Mouse (Mus musculus) MEL (cell line): ENCODE data around the gene Mrps24. TPM values are rescaled to one million over a fixed set of nuclear protein-coding genes. Genes with fewer than 3 reads are reported as not detected.

Source experiments
- DNase-seq: peaks from one replicate; pipeline ENCODE4 v3.0.0; 2011; ENCODE audit warnings: low read depth, low spot score
- H3K27ac ChIP-seq: 2 replicates; pipeline ENCODE4 v1.5.1; 2012; ENCODE audit warnings: low read depth, mild to moderate bottlenecking, control low read depth, low read length, moderate library complexity; ENCODE audit not compliant: control insufficient read depth
- H3K27me3 ChIP-seq, 2 experiments: fragments of 150-350 bp in 1 of 2; sonication (generic) in 1 of 2; 2 replicates each; pipeline ENCODE4 v1.6.1; 2012; ENCODE audit warnings: low read length in 2 of 2, mild to moderate bottlenecking in 2 of 2, improper control_type of control experiment in 1 of 2, moderate library complexity in 1 of 2; ENCODE audit not compliant: insufficient read depth in 2 of 2, control insufficient read depth in 1 of 2
- H3K36me3 ChIP-seq, 2 experiments: 2 replicates each; pipeline ENCODE4 v1.6.1; 2012 to 2014; ENCODE audit warnings: low read length in 2 of 2, improper control_type of control experiment in 1 of 2, inconsistent platforms in 1 of 2, mild to moderate bottlenecking in 1 of 2; ENCODE audit not compliant: insufficient read depth in 2 of 2, control insufficient read depth in 1 of 2
- H3K4me1 ChIP-seq, 2 experiments: fragments of 150-350 bp in 1 of 2; sonication (generic) in 1 of 2; 2 replicates each; pipeline ENCODE4 v1.6.1; 2012; ENCODE audit warnings: low read length in 2 of 2, improper control_type of control experiment in 1 of 2, mild to moderate bottlenecking in 1 of 2; ENCODE audit not compliant: insufficient read depth in 2 of 2, control insufficient read depth in 1 of 2
- H3K4me3 ChIP-seq, 2 experiments: fragments of 150-350 bp in 1 of 2; sonication (generic) in 1 of 2; 2 replicates each; pipeline ENCODE4 v1.5.1; 2012; ENCODE audit warnings: low read depth in 2 of 2, low read length in 2 of 2, mild to moderate bottlenecking in 2 of 2, moderate library complexity in 2 of 2, control low read depth in 1 of 2, improper control_type of control experiment in 1 of 2; ENCODE audit not compliant: control insufficient read depth in 1 of 2, insufficient read depth in 1 of 2
- H3K79me2 ChIP-seq: 2 replicates; pipeline ENCODE4 v1.6.1; 2012; ENCODE audit warnings: mild to moderate bottlenecking, low read length, moderate library complexity; ENCODE audit not compliant: control insufficient read depth, poor library complexity, insufficient read depth
- H3K9ac ChIP-seq: 2 replicates; pipeline ENCODE4 v1.6.1; 2012; ENCODE audit warnings: low read depth, mild to moderate bottlenecking, control low read depth, low read length, moderate library complexity; ENCODE audit not compliant: control insufficient read depth, poor library complexity, severe bottlenecking
- H3K9me3 ChIP-seq: fragments of 150-350 bp; sonication (generic); replicated peaks from 2 replicates; pipeline ENCODE4 v1.6.1; 2012; ENCODE audit warnings: mild to moderate bottlenecking, low read length, improper control_type of control experiment, moderate library complexity; ENCODE audit not compliant: insufficient read depth
- CHD1 ChIP-seq: IDR thresholded peaks from 2 replicates; pipeline ENCODE4 v1.6.1; 2012; ENCODE audit warnings: low read depth, mild to moderate bottlenecking, inconsistent platforms, low read length, improper control_type of control experiment
- CHD2 ChIP-seq: IDR thresholded peaks from 2 replicates; pipeline ENCODE4 v1.6.1; 2011; ENCODE audit warnings: low read length, improper control_type of control experiment
- CTCF ChIP-seq, 3 experiments: IDR thresholded peaks in 2 of 3; conservative IDR thresholded peaks in 1 of 3; 2 replicates each; pipeline ENCODE4 v1.5.1; 2011 to 2012; ENCODE audit warnings: low read length in 3 of 3, low read depth in 2 of 3, mild to moderate bottlenecking in 2 of 3, improper control_type of control experiment in 1 of 3, inconsistent platforms in 1 of 3, mixed read lengths in 1 of 3, moderate library complexity in 1 of 3; ENCODE audit not compliant: control insufficient read depth in 1 of 3, insufficient read depth in 1 of 3, poor library complexity in 1 of 3, severe bottlenecking in 1 of 3
- E2F4 ChIP-seq: IDR thresholded peaks from 2 replicates; pipeline ENCODE4 v1.6.1; 2011; ENCODE audit warnings: low read depth, low read length, improper control_type of control experiment, borderline replicate concordance
- ELF1 ChIP-seq: IDR thresholded peaks from 2 replicates; pipeline ENCODE4 v1.6.1; 2014; ENCODE audit warnings: low read depth, mild to moderate bottlenecking, inconsistent platforms, low read length, improper control_type of control experiment, moderate library complexity
- EP300 ChIP-seq, 2 experiments: IDR thresholded peaks; 2 replicates each; pipeline ENCODE4 v1.6.1; 2011; ENCODE audit warnings: improper control_type of control experiment in 2 of 2, low read length in 2 of 2, low read depth in 1 of 2, mild to moderate bottlenecking in 1 of 2
- ETS1 ChIP-seq: IDR thresholded peaks from 2 replicates; pipeline ENCODE4 v1.6.1; 2012; ENCODE audit warnings: low read depth, mild to moderate bottlenecking, inconsistent platforms, low read length, improper control_type of control experiment, moderate library complexity
- GABPA ChIP-seq: IDR thresholded peaks from 2 replicates; pipeline ENCODE4 v1.6.1; 2012; ENCODE audit warnings: low read depth, mild to moderate bottlenecking, inconsistent platforms, low read length, improper control_type of control experiment, moderate library complexity
- GATA1 ChIP-seq: IDR thresholded peaks from 2 replicates; pipeline ENCODE4 v1.6.1; 2011; ENCODE audit warnings: low read depth, low read length, improper control_type of control experiment
- HCFC1 ChIP-seq: IDR thresholded peaks from 2 replicates; pipeline ENCODE4 v1.6.1; 2012; ENCODE audit warnings: low read depth, mild to moderate bottlenecking, inconsistent platforms, low read length, improper control_type of control experiment, moderate library complexity
- KAT2A ChIP-seq: conservative IDR thresholded peaks from 2 replicates; pipeline ENCODE4 v1.6.1; 2012; ENCODE audit warnings: low read depth, low read length, improper control_type of control experiment, inconsistent platforms
- MAFK ChIP-seq: IDR thresholded peaks from 2 replicates; pipeline ENCODE4 v1.6.1; 2011; ENCODE audit warnings: low read depth, mild to moderate bottlenecking, low read length, improper control_type of control experiment, borderline replicate concordance
- MAX ChIP-seq: IDR thresholded peaks from 2 replicates; pipeline ENCODE4 v1.6.1; 2011; ENCODE audit warnings: low read length, improper control_type of control experiment
- MAZ ChIP-seq: IDR thresholded peaks from 2 replicates; pipeline ENCODE4 v1.6.1; 2012; ENCODE audit warnings: low read depth, mild to moderate bottlenecking, inconsistent platforms, low read length, improper control_type of control experiment
- MEF2A ChIP-seq: IDR thresholded peaks from 2 replicates; pipeline ENCODE4 v1.6.1; 2014; ENCODE audit warnings: low read depth, mild to moderate bottlenecking, inconsistent platforms, low read length, improper control_type of control experiment; ENCODE audit not compliant: poor library complexity, insufficient replicate concordance, severe bottlenecking; ENCODE audit errors: extremely low read depth
- MXI1 ChIP-seq: IDR thresholded peaks from 2 replicates; pipeline ENCODE4 v1.6.1; 2011; ENCODE audit warnings: mild to moderate bottlenecking, low read depth, low read length, improper control_type of control experiment
- NELFE ChIP-seq: IDR thresholded peaks from 2 replicates; pipeline ENCODE4 v1.6.1; 2011; ENCODE audit warnings: low read depth, low read length, improper control_type of control experiment
- POLR2A ChIP-seq, 2 experiments: IDR thresholded peaks; 2 replicates each; pipeline ENCODE4 v1.6.1; 2011 to 2012; ENCODE audit warnings: low read length in 2 of 2, mild to moderate bottlenecking in 2 of 2, control low read depth in 1 of 2, improper control_type of control experiment in 1 of 2, low read depth in 1 of 2, moderate library complexity in 1 of 2; ENCODE audit not compliant: control insufficient read depth in 1 of 2, insufficient read depth in 1 of 2, poor library complexity in 1 of 2
- RAD21 ChIP-seq: IDR thresholded peaks from 2 replicates; pipeline ENCODE4 v1.6.1; 2011; ENCODE audit warnings: mild to moderate bottlenecking, low read depth, low read length, improper control_type of control experiment
- RCOR1 ChIP-seq: IDR thresholded peaks from 2 replicates; pipeline ENCODE4 v1.6.1; 2012; ENCODE audit warnings: low read depth, mild to moderate bottlenecking, inconsistent platforms, low read length, improper control_type of control experiment
- SIN3A ChIP-seq: IDR thresholded peaks from 2 replicates; pipeline ENCODE4 v1.6.1; 2012; ENCODE audit warnings: low read length, improper control_type of control experiment, inconsistent platforms
- SMC3 ChIP-seq: IDR thresholded peaks from 2 replicates; pipeline ENCODE4 v1.6.1; 2011; ENCODE audit warnings: low read depth, low read length, improper control_type of control experiment
- TAL1 ChIP-seq: IDR thresholded peaks from 2 replicates; pipeline ENCODE4 v1.6.1; 2012; ENCODE audit warnings: mild to moderate bottlenecking, inconsistent platforms, low read length, moderate library complexity, mixed read lengths
- TCF12 ChIP-seq: IDR thresholded peaks from 2 replicates; pipeline ENCODE4 v1.6.1; 2014; ENCODE audit warnings: low read depth, mild to moderate bottlenecking, inconsistent platforms, low read length, improper control_type of control experiment, moderate library complexity
- USF1 ChIP-seq: IDR thresholded peaks from 2 replicates; pipeline ENCODE4 v1.6.1; 2014; ENCODE audit warnings: low read depth, mild to moderate bottlenecking, inconsistent platforms, low read length, improper control_type of control experiment, moderate library complexity
- ZC3H11A ChIP-seq: IDR thresholded peaks from 2 replicates; pipeline ENCODE4 v1.6.1; 2012; ENCODE audit warnings: low read depth, mild to moderate bottlenecking, inconsistent platforms, low read length, improper control_type of control experiment
- ZKSCAN1 ChIP-seq: IDR thresholded peaks from 2 replicates; pipeline ENCODE4 v1.6.1; 2012; ENCODE audit warnings: low read depth, mild to moderate bottlenecking, inconsistent platforms, low read length, improper control_type of control experiment, moderate library complexity
- polyA plus RNA-seq, 2 experiments: library from polyadenylated mRNA; stranded (reverse) in 1 of 2; unstranded in 1 of 2; fragments of >175 nt in 1 of 2; fragments of >200 nt in 1 of 2; gene quantifications; 2 replicates each; pipeline versions ENCODE4 v1.2.1 to v1.2.4; 2012; ENCODE audit warnings: low replicate concordance in 2 of 2, low read depth in 1 of 2; ENCODE audit not compliant: insufficient read length in 2 of 2, insufficient read depth in 1 of 2, missing spikeins in 1 of 2
- total RNA-seq: library from RNA; depleted of rRNA; stranded (reverse); fragments of 300-350 nt; gene quantifications from 2 replicates; pipeline ENCODE4 v1.2.3, GENCODE M21; 2012

Mrps24 gene
- total and polyA plus RNA-seq, 3 experiments: 163 to 184 TPM; not detected in 1

DNA sequence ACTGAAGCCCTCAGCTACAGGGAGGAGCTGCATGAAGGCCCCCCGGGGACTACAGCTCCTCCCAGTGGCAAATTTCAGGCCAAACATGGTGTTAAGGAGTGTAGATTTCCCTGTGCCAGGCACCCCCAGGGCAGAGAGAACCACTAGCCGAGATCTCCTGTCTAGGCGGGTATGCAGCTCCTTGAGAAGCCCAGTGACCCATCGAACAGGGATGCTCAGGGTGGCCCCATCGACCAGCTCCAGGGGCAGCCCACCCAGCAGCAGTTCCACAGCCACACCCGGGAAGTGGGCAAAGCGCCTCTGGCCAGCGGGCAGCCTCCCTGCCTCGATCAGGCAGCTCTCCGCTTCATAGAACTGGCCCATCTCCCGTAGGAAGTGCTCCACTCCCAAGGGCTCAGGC, 766 bp upstream of the Mrps24 start:
- Histone ChIP-seq H3K4me3 (no peak overlapping the region), H3K9me3 (no peaks in the 10 kb centered on the region), H3K27ac (no peak overlapping the region)
- no peak for TF ChIP-seq MAFK
- peak in 1 of 3 experiments; percentile 8; a peak in 1 of 6 replicates for TF ChIP-seq CTCF (IDR thresholded peaks at IDR 0.05 in 2 of 3, conservative IDR thresholded peaks at IDR 0.05 in 1 of 3; ENCODE audit: control insufficient read depth in 1 of 3, insufficient read depth in 1 of 3, low read depth in 2 of 3, low read length in 3 of 3, poor library complexity in 1 of 3, severe bottlenecking in 1 of 3)
- TF ChIP-seq E2F4: no peak
- TF ChIP-seq MAX: no peak
- no peak for TF ChIP-seq RCOR1
- 0 out of 2 replicates have a peak, but pooled peaks have one; percentile 14 for TF ChIP-seq SMC3
- no peak for TF ChIP-seq POLR2A (IDR thresholded peaks at IDR 0.05; ENCODE audit: control insufficient read depth in 1 of 2, insufficient read depth in 1 of 2, low read depth in 1 of 2, low read length in 2 of 2, poor library complexity in 1 of 2)
- no peak for TF ChIP-seq ZKSCAN1
- TF ChIP-seq ETS1: no peak
- TF ChIP-seq, all 39 proteins: peak for 2
- Histone ChIP-seq H3K4me1 (no peaks in the 10 kb centered on the region), H3K27me3 (no peaks in the 10 kb centered on the region), H3K9ac (no peak overlapping the region), H3K79me2 (no peaks in the 10 kb centered on the region), H3K36me3 (peaks cover 0 to 7% of the 10 kb centered on the region in 2 experiments; a peak in 2 of 4 replicates)
- no peak for DNase-seq

DNA sequence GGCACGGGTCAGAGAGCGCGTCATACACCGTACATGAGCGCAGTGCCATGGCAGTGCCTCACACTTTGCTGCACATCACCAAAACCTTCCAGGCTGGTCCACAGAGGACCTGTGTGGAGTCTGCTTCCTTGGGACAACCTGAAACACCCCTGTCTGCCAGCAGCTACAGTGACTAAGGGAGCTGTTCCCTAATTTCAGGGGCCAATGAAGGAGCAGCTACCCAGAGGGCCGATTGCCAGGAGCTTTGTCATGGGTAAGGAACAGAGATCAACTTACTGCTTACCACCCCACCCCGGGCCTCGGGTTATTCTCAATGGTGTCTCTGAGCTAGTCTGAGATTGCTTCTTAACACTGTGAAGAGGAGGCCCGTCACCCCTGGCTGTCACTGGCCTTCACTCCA, 301 bp downstream of the Mrps24 start:
- peaks cover 0 to 4% of the 10 kb centered on the region in 2 experiments; a peak in 2 of 4 replicates for H3K36me3 ChIP-seq
- TF ChIP-seq SIN3A: no peak
- TF ChIP-seq MXI1: no peak
- TF ChIP-seq GATA1: no peak
- no peak for TF ChIP-seq CHD1
- no peak for TF ChIP-seq TCF12
- no peak for TF ChIP-seq CTCF (IDR thresholded peaks at IDR 0.05 in 2 of 3, conservative IDR thresholded peaks at IDR 0.05 in 1 of 3; ENCODE audit: control insufficient read depth in 1 of 3, insufficient read depth in 1 of 3, low read depth in 2 of 3, low read length in 3 of 3, poor library complexity in 1 of 3, severe bottlenecking in 1 of 3)
- no peak for TF ChIP-seq USF1
- TF ChIP-seq MAZ: no peak
- TF ChIP-seq TAL1: no peak
- TF ChIP-seq MAFK: no peak
- TF ChIP-seq EP300 (IDR thresholded peaks at IDR 0.05; ENCODE audit: low read depth in 1 of 2, low read length in 2 of 2): no peak
- no peak for TF ChIP-seq RAD21
- TF ChIP-seq NELFE: no peak
- TF ChIP-seq MEF2A: no peak
- TF ChIP-seq ZC3H11A: no peak
- no peak for TF ChIP-seq KAT2A
- TF ChIP-seq HCFC1: no peak
- TF ChIP-seq GABPA: no peak
- TF ChIP-seq ELF1: no peak
- no peak for TF ChIP-seq CHD2
- TF ChIP-seq, all 39 proteins: peak for 0
- Histone ChIP-seq H3K27me3 (no peaks in the 10 kb centered on the region), H3K9me3 (no peaks in the 10 kb centered on the region), H3K4me3 (no peak overlapping the region), H3K27ac (no peak overlapping the region), H3K79me2 (no peaks in the 10 kb centered on the region), H3K9ac (no peak overlapping the region), H3K4me1 (no peaks in the 10 kb centered on the region)
- DNase-seq: no peak
